Mouse (Mus musculus) layer of hippocampus, postnatal 36 days (tissue): ENCODE measurements around the gene Tmem184a. TPM values are rescaled to one million over a fixed set of nuclear protein-coding genes. Genes with fewer than 3 reads are reported as not detected.

Experiments
- DNase-seq, 2 experiments: peaks; one replicate each; pipeline ENCODE4 v3.0.0; 2022
- microRNA-seq, 2 experiments: library from miRNA; unstranded; fragments of <30 nt; microRNA quantifications; one replicate each; pipeline ENCODE4 v1.2.0; 2021
- total RNA-seq, 2 experiments: library from RNA; stranded (reverse); gene quantifications; 2 replicates each; pipeline ENCODE4 v1.2.3; 2021

The Tmem184a gene
- total RNA-seq, 2 experiments from 2014 or later, result 0.18 to 1.0 TPM

- no peak for DNase-seq
Measured at GRCm38 (mm10) chr5:139792966-139793337, 26.8 kb downstream of the Tmem184a start.

GRCm38 (mm10) chr5:139792159-139792775 is 27.4 kb downstream of the Tmem184a start:
- DNase-seq, result no peak

DNA sequence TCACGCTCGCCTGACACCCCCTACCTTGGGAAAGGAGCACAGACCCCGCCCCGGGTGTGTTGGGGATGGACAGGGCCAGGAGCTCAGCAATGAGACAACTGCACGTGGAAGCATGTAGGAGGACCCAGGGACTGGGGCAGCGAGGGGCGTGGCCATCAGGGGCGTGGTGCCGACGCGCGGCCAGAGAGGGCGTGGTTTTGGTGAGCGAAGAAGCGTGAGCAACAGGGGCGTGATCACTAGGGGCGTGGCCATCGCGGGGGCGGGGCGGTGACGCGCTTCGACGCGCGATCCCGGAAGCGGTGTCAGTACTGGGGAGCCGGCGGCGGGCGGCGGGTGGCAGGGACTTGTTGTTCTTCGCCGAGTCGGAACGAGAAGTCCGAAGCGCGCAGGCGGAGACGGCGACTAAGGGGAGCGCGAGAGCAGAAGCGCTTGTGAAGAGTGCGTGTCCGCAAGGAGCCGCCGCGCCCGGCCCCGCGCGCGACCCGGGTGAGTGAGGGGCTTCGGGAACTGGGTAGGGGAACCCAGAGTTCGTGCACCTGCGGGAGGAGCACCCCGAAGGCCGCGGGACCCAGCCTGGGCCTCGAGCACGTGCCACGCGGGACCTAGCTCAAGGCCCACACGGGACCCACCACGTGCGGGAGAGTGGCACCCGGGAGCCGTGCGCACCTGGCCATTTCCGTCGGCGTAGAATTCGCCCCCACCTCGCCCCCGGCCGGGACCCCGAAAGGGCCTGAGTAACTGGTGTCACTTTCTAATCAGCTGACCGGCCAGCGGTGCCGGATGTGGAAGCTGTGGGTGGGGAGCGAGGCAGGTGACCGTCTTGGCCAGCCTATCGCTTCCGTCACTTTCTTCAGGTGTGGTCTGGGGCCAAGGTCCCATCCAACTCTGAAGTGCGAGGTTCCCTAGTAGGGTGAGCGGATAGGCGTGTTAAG is 28.2 kb downstream of the Tmem184a start, which contains the start of gene Mafk:
Gene Mafk (plus strand): TSS at position 287 of the 932 bp plus-strand sequence.
- peak; percentile 94 to 96 for DNase-seq

- DNase-seq, result no peak
Measured at GRCm38 (mm10) chr5:139789466-139789865, 30.3 kb downstream of the Tmem184a start.

DNA sequence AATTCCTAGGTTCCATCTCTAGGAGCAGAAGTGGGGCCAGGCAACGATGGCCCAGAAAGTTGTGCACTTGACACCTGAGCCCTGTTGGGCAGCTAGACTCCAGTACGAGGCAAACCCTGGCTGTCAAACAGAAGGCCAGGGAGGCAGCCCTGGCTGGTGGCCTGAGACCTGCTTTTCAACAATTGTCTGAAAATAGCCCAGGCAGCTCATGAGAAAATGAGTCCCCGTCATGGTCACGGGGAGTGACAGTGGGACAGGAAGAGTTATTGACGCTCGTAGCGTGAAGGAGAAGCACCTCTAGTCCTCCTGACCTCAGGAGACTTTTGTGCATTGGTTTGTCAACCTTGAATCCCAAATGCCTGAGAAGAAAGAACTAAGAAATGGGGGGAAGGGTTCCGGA is 38.3 kb downstream of the Tmem184a start:
- no peak for DNase-seq

- no peak for DNase-seq
Measured at GRCm38 (mm10) chr5:139776966-139777365, 42.8 kb downstream of the Tmem184a start.

- peak; percentile 95 for DNase-seq
Measured at GRCm38 (mm10) chr5:139775216-139775926, 44.3 kb downstream of the Tmem184a start, which contains the start of gene Ints1. Gene Ints1 (minus strand): TSS chr5:139775674.

- no peak for DNase-seq
Measured at GRCm38 (mm10) chr5:139768216-139768615, 51.5 kb downstream of the Tmem184a start.

- no peak for DNase-seq
Measured at GRCm38 (mm10) chr5:139764296-139764695, 55.4 kb downstream of the Tmem184a start.

GRCm38 (mm10) chr5:139758096-139758495 is 61.6 kb downstream of the Tmem184a start:
- peak; percentile 30 to 45 for DNase-seq

- DNase-seq, result no peak
Measured at GRCm38 (mm10) chr5:139756586-139756985, 63.1 kb downstream of the Tmem184a start.

DNA sequence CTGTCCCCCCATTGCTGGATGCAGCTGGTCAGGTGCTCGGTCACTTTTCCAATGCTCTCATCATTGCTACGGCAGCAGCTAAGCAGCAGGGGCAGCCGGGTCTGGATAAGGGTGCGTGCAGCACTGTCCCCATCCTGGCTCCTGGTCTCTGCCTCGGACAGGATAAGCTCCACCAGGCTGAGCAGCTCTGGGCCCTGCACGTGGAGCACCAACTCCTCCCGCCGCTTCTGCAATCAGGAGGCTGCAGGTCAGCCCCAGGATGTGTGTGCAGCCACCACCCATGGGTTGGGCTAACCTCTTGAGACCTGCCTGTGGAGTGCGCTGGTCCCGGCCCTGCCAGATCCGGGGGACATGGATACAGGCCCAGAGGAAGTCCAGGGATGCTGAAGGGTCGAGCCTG is 63.6 kb downstream of the Tmem184a start:
- DNase-seq, result no peak

- DNase-seq, result peak; percentile 42 to 60
Measured at GRCm38 (mm10) chr5:139754753-139755152, 65.0 kb downstream of the Tmem184a start.

Small RNAs within 50 kb of the gene (microRNA-seq; reads per million reads assigned to microRNA genes)
- gene Mir7037, result 2.8 to 4.5 reads per million in 2 experiments

Other genes starting within 250 kb of the Tmem184a start
- 1 to 10 TPM; 1.2 to 1.9 TPM for gene Micall2, start 83.6 kb downstream of the Tmem184a start, total RNA-seq
- 10 to 100 TPM; 86.4 to 91.9 TPM for gene Ints1, start 44.2 kb downstream of the Tmem184a start, total RNA-seq
- gene Mafk, start 28.4 kb downstream of the Tmem184a start, total RNA-seq, result 1 to 10 TPM; 7.3 to 8.2 TPM
- gene Gm26938, start 6.5 kb upstream of the Tmem184a start, total RNA-seq, result not detected
- gene Psmg3, start 7.0 kb upstream of the Tmem184a start, total RNA-seq, result 10 to 100 TPM; 18.4 to 19.9 TPM
- 10 to 100 TPM; 28.3 to 29.6 TPM for gene Elfn1, start 88.0 kb upstream of the Tmem184a start, total RNA-seq